Mouse (Mus musculus) MEL (cell line): ENCODE results near the gene Hdac7. TPM values are rescaled to one million over a fixed set of nuclear protein-coding genes. Genes with fewer than 3 reads are reported as not detected.

ENCODE experiments used
- DNase-seq: peaks from one replicate; pipeline ENCODE4 v3.0.0; 2011; ENCODE audit warnings: low read depth, low spot score
- H3K27ac ChIP-seq: 2 replicates; pipeline ENCODE4 v1.5.1; 2012; ENCODE audit warnings: low read depth, mild to moderate bottlenecking, control low read depth, low read length, moderate library complexity; ENCODE audit not compliant: control insufficient read depth
- H3K27me3 ChIP-seq, 2 experiments: fragments of 150-350 bp in 1 of 2; sonication (generic) in 1 of 2; 2 replicates each; pipeline ENCODE4 v1.6.1; 2012; ENCODE audit warnings: low read length in 2 of 2, mild to moderate bottlenecking in 2 of 2, improper control_type of control experiment in 1 of 2, moderate library complexity in 1 of 2; ENCODE audit not compliant: insufficient read depth in 2 of 2, control insufficient read depth in 1 of 2
- H3K36me3 ChIP-seq, 2 experiments: 2 replicates each; pipeline ENCODE4 v1.6.1; 2012 to 2014; ENCODE audit warnings: low read length in 2 of 2, improper control_type of control experiment in 1 of 2, inconsistent platforms in 1 of 2, mild to moderate bottlenecking in 1 of 2; ENCODE audit not compliant: insufficient read depth in 2 of 2, control insufficient read depth in 1 of 2
- H3K4me1 ChIP-seq, 2 experiments: fragments of 150-350 bp in 1 of 2; sonication (generic) in 1 of 2; 2 replicates each; pipeline ENCODE4 v1.6.1; 2012; ENCODE audit warnings: low read length in 2 of 2, improper control_type of control experiment in 1 of 2, mild to moderate bottlenecking in 1 of 2; ENCODE audit not compliant: insufficient read depth in 2 of 2, control insufficient read depth in 1 of 2
- H3K4me3 ChIP-seq, 2 experiments: fragments of 150-350 bp in 1 of 2; sonication (generic) in 1 of 2; 2 replicates each; pipeline ENCODE4 v1.5.1; 2012; ENCODE audit warnings: low read depth in 2 of 2, low read length in 2 of 2, mild to moderate bottlenecking in 2 of 2, moderate library complexity in 2 of 2, control low read depth in 1 of 2, improper control_type of control experiment in 1 of 2; ENCODE audit not compliant: control insufficient read depth in 1 of 2, insufficient read depth in 1 of 2
- H3K79me2 ChIP-seq: 2 replicates; pipeline ENCODE4 v1.6.1; 2012; ENCODE audit warnings: mild to moderate bottlenecking, low read length, moderate library complexity; ENCODE audit not compliant: control insufficient read depth, poor library complexity, insufficient read depth
- H3K9ac ChIP-seq: 2 replicates; pipeline ENCODE4 v1.6.1; 2012; ENCODE audit warnings: low read depth, mild to moderate bottlenecking, control low read depth, low read length, moderate library complexity; ENCODE audit not compliant: control insufficient read depth, poor library complexity, severe bottlenecking
- H3K9me3 ChIP-seq: fragments of 150-350 bp; sonication (generic); replicated peaks from 2 replicates; pipeline ENCODE4 v1.6.1; 2012; ENCODE audit warnings: mild to moderate bottlenecking, low read length, improper control_type of control experiment, moderate library complexity; ENCODE audit not compliant: insufficient read depth
- CHD1 ChIP-seq: IDR thresholded peaks from 2 replicates; pipeline ENCODE4 v1.6.1; 2012; ENCODE audit warnings: low read depth, mild to moderate bottlenecking, inconsistent platforms, low read length, improper control_type of control experiment
- CHD2 ChIP-seq: IDR thresholded peaks from 2 replicates; pipeline ENCODE4 v1.6.1; 2011; ENCODE audit warnings: low read length, improper control_type of control experiment
- EP300 ChIP-seq, 2 experiments: IDR thresholded peaks; 2 replicates each; pipeline ENCODE4 v1.6.1; 2011; ENCODE audit warnings: improper control_type of control experiment in 2 of 2, low read length in 2 of 2, low read depth in 1 of 2, mild to moderate bottlenecking in 1 of 2
- GATA1 ChIP-seq: IDR thresholded peaks from 2 replicates; pipeline ENCODE4 v1.6.1; 2011; ENCODE audit warnings: low read depth, low read length, improper control_type of control experiment
- HCFC1 ChIP-seq: IDR thresholded peaks from 2 replicates; pipeline ENCODE4 v1.6.1; 2012; ENCODE audit warnings: low read depth, mild to moderate bottlenecking, inconsistent platforms, low read length, improper control_type of control experiment, moderate library complexity
- KAT2A ChIP-seq: conservative IDR thresholded peaks from 2 replicates; pipeline ENCODE4 v1.6.1; 2012; ENCODE audit warnings: low read depth, low read length, improper control_type of control experiment, inconsistent platforms
- MAX ChIP-seq: IDR thresholded peaks from 2 replicates; pipeline ENCODE4 v1.6.1; 2011; ENCODE audit warnings: low read length, improper control_type of control experiment
- MAZ ChIP-seq: IDR thresholded peaks from 2 replicates; pipeline ENCODE4 v1.6.1; 2012; ENCODE audit warnings: low read depth, mild to moderate bottlenecking, inconsistent platforms, low read length, improper control_type of control experiment
- MEF2A ChIP-seq: IDR thresholded peaks from 2 replicates; pipeline ENCODE4 v1.6.1; 2014; ENCODE audit warnings: low read depth, mild to moderate bottlenecking, inconsistent platforms, low read length, improper control_type of control experiment; ENCODE audit not compliant: poor library complexity, insufficient replicate concordance, severe bottlenecking; ENCODE audit errors: extremely low read depth
- MYC ChIP-seq: IDR thresholded peaks from 2 replicates; pipeline ENCODE4 v1.6.1; 2011; ENCODE audit warnings: low read depth, mild to moderate bottlenecking, low read length, improper control_type of control experiment, moderate library complexity
- NRF1 ChIP-seq: IDR thresholded peaks from 2 replicates; pipeline ENCODE4 v1.6.1; 2014; ENCODE audit warnings: low read depth, mild to moderate bottlenecking, inconsistent platforms, low read length, improper control_type of control experiment, moderate library complexity; ENCODE audit not compliant: poor library complexity, insufficient read depth, severe bottlenecking
- POLR2A ChIP-seq, 2 experiments: IDR thresholded peaks; 2 replicates each; pipeline ENCODE4 v1.6.1; 2011 to 2012; ENCODE audit warnings: low read length in 2 of 2, mild to moderate bottlenecking in 2 of 2, control low read depth in 1 of 2, improper control_type of control experiment in 1 of 2, low read depth in 1 of 2, moderate library complexity in 1 of 2; ENCODE audit not compliant: control insufficient read depth in 1 of 2, insufficient read depth in 1 of 2, poor library complexity in 1 of 2
- POLR2AphosphoS2 ChIP-seq: IDR thresholded peaks from 2 replicates; pipeline ENCODE4 v1.6.1; 2011; ENCODE audit warnings: low read length, improper control_type of control experiment
- POLR2AphosphoS5 ChIP-seq: IDR thresholded peaks from 2 replicates; pipeline ENCODE4 v1.6.1; 2012; ENCODE audit warnings: low read depth, borderline replicate concordance, mild to moderate bottlenecking, inconsistent platforms, low read length, moderate library complexity, mixed read lengths
- RAD21 ChIP-seq: IDR thresholded peaks from 2 replicates; pipeline ENCODE4 v1.6.1; 2011; ENCODE audit warnings: mild to moderate bottlenecking, low read depth, low read length, improper control_type of control experiment
- TBP ChIP-seq: IDR thresholded peaks from 2 replicates; pipeline ENCODE4 v1.8.0; 2011; ENCODE audit warnings: low read depth, low read length, improper control_type of control experiment
- UBTF ChIP-seq: IDR thresholded peaks from 2 replicates; pipeline ENCODE4 v1.6.1; 2012; ENCODE audit warnings: low read depth, mild to moderate bottlenecking, inconsistent platforms, low read length, improper control_type of control experiment, moderate library complexity, borderline replicate concordance; ENCODE audit not compliant: insufficient read depth
- ZKSCAN1 ChIP-seq: IDR thresholded peaks from 2 replicates; pipeline ENCODE4 v1.6.1; 2012; ENCODE audit warnings: low read depth, mild to moderate bottlenecking, inconsistent platforms, low read length, improper control_type of control experiment, moderate library complexity
- polyA plus RNA-seq, 2 experiments: library from polyadenylated mRNA; stranded (reverse) in 1 of 2; unstranded in 1 of 2; fragments of >175 nt in 1 of 2; fragments of >200 nt in 1 of 2; gene quantifications; 2 replicates each; pipeline versions ENCODE4 v1.2.1 to v1.2.4; 2012; ENCODE audit warnings: low replicate concordance in 2 of 2, low read depth in 1 of 2; ENCODE audit not compliant: insufficient read length in 2 of 2, insufficient read depth in 1 of 2, missing spikeins in 1 of 2
- total RNA-seq: library from RNA; depleted of rRNA; stranded (reverse); fragments of 300-350 nt; gene quantifications from 2 replicates; pipeline ENCODE4 v1.2.3, GENCODE M21; 2012

Gene Hdac7
- total and polyA plus RNA-seq, 3 experiments, result 100 to 389 TPM; not detected in 1

GRCm38 (mm10) chr15:97788821-97789220, 55.5 kb downstream of the Hdac7 start:
- TF ChIP-seq HCFC1 (no peak), EP300 (IDR thresholded peaks at IDR 0.05; ENCODE audit: low read depth in 1 of 2, low read length in 2 of 2) (no peak), POLR2A (IDR thresholded peaks at IDR 0.05; ENCODE audit: control insufficient read depth in 1 of 2, insufficient read depth in 1 of 2, low read depth in 1 of 2, low read length in 2 of 2, poor library complexity in 1 of 2) (peak; percentile 26 to 52; a peak in 2 of 4 replicates), CHD1 (no peak), ZKSCAN1 (no peak), MYC (no peak), MAZ (no peak), KAT2A (no peak), RAD21 (no peak), NRF1 (no peak), CHD2 (no peak), POLR2AphosphoS5 (peak; percentile 24; the same call in 1 of the 2 replicates)
- peak overlapping the region; percentile 94 for H3K27ac ChIP-seq
- peak overlapping the region; percentile 27; the same call in 1 of the 2 replicates for H3K9ac ChIP-seq
- H3K4me1 ChIP-seq, result peaks cover 12 to 42% of the 10 kb centered on the region in 2 experiments
- H3K36me3 ChIP-seq, result peaks cover 5 to 42% of the 10 kb centered on the region in 2 experiments; a peak in 3 of 4 replicates
- no peak overlapping the region for H3K4me3 ChIP-seq
- no peaks in the 10 kb centered on the region for H3K27me3 ChIP-seq
- H3K9me3 ChIP-seq, result no peaks in the 10 kb centered on the region
- no peak for DNase-seq
- H3K79me2 ChIP-seq, result peaks cover 29% of the 10 kb centered on the region

DNA sequence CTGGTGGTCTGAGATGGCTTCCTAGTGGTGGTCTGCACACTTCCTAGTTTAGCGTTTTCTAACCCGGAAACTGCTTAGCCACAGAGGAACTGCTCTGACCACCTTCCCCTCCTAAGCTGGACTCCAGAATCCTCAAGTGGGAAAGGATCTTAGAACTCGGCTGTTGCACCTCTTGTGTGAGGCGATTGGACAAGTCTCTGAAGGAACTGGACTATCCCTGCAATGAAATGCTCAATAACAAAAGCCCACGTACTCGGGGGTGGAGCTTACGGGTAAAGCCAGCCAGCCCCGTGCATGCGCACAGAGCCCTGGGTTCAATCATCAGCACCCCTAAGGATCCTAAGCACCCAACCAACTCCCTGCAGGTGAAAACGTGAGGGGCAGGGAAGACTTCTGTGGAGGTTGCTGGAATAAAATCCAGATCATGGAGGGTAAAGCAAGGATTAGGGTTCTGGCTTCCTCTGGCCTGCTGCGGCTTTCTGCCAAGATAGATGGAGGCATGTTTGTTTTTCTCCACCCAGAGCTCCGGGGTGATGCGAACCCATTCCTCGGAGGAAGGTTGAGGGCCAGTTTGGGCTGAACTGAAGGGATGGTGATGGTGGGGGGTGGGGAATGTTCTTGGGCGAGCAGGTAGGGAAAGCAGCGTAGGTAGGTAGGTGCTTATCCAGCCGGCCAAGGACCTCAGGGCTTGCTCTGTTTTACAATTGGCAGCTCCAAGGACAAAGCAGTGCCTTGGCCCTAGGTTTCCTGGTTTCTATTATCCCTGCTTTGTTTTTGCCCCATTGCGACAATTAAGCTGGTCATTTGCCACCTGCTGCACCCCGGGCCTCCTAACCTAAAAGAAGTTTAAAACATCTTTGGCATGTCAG, 56.3 kb downstream of the Hdac7 start:
- Histone ChIP-seq H3K36me3 (peaks cover under 1 to 50% of the 10 kb centered on the region in 2 experiments; a peak in 3 of 4 replicates), H3K79me2 (peaks cover 29% of the 10 kb centered on the region), H3K9ac (peak overlapping the region; percentile 68), H3K9me3 (no peaks in the 10 kb centered on the region), H3K4me3 (no peak overlapping the region), H3K4me1 (peaks cover 12 to 49% of the 10 kb centered on the region in 2 experiments), H3K27ac (peak overlapping the region; percentile 94), H3K27me3 (no peaks in the 10 kb centered on the region)
- DNase-seq, result peak; percentile 82
- TF ChIP-seq POLR2AphosphoS2, result no peak
- 0 out of 2 replicates have a peak, but pooled peaks have one; percentile 20 for TF ChIP-seq TBP
- TF ChIP-seq UBTF, result 0 out of 2 replicates have a peak, but pooled peaks have one; percentile 1
- no peak for TF ChIP-seq MEF2A
- no peak for TF ChIP-seq MAX
- peak; percentile 88; the same call in 1 of the 2 replicates for TF ChIP-seq POLR2AphosphoS5
- TF ChIP-seq GATA1, result no peak
- TF ChIP-seq POLR2A (IDR thresholded peaks at IDR 0.05; ENCODE audit: control insufficient read depth in 1 of 2, insufficient read depth in 1 of 2, low read depth in 1 of 2, low read length in 2 of 2, poor library complexity in 1 of 2), result peak; percentile 8 to 61; a peak in 1 of 4 replicates
- no peak for TF ChIP-seq MAZ
- no peak for TF ChIP-seq CHD1
